Mouse (Mus musculus) megakaryocyte, embryonic 14.5 days (primary cell): ENCODE measurements around the gene Il17rc.

Source experiments
- FLI1 ChIP-seq: IDR thresholded peaks from 2 replicates; pipeline ENCODE4 v1.6.1; 2012; ENCODE audit warnings: low read length, inconsistent platforms, mixed read lengths
- GATA1 ChIP-seq: IDR thresholded peaks from 3 replicates; pipeline ENCODE4 v1.6.1; 2012; ENCODE audit warnings: mixed read lengths, low read length, inconsistent platforms, borderline replicate concordance

DNA sequence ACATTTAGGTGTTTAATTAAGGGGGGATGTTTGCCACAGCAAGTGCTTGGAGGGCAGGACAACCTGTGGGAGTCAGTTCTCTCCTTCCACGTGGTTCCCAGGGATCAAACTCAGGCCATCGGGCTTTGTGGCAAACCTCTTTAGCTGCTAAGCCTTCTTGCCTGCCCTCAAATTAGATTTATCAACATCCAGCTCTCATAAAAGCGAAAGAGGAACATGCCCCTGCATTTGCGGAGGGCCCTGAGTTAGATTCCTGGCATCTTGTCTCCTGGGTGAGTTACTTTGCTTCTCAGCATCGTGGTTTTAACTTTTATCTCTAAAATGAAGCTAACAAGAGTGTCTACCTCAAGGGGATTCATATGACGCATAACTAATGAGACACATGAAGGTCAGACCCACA is 28.1 kb downstream of the Il17rc start:
- TF ChIP-seq FLI1 (no peak), GATA1 (no peak)
